Mouse (Mus musculus): ENCODE measurements around the gene Spred2. TPM values are rescaled to one million over a fixed set of nuclear protein-coding genes. Genes with fewer than 3 reads are reported as not detected.

Spred2 gene
- total and polyA plus RNA-seq, 3 experiments, result 8.9 to 76.1 (median 33.6) TPM

DNA sequence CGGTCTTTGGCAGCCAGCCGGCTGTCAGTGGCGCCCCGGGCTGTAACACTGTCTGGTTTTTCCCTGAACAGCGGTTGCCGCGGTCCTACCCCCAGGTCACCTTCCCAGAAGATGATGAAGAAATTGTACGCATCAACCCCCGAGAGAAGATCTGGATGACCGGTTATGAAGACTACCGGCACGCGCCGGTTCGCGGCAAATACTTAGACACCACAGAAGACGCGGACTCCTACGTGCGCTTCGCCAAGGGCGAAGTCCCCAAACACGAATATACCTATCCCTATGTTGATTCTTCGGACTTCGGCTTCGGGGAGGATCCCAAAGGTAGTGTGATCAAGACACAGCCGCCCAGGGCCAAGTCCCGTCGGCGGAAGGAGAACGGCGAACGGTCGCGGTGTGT lies 96.5 kb downstream of the Spred2 start:
- no peak for TF ChIP-seq GATA2 (IDR thresholded peaks at IDR 0.05; ENCODE audit: borderline replicate concordance, low read depth, low read length)
- no peak for TF ChIP-seq POLR2AphosphoS5 (IDR thresholded peaks at IDR 0.05; ENCODE audit: insufficient replicate concordance, low read depth, low read length)
- no peak for TF ChIP-seq TAL1 (conservative IDR thresholded peaks at IDR 0.05; ENCODE audit: low read depth, low read length)
- no peak for TF ChIP-seq GATA1 (IDR thresholded peaks at IDR 0.05; ENCODE audit: borderline replicate concordance, low read length)
- no peak for TF ChIP-seq CTCF (IDR thresholded peaks at IDR 0.05; ENCODE audit: low read depth, low read length)
- peak overlapping the region; percentile 45; the same call in 1 of the 2 replicates for H3K4me3 ChIP-seq (ENCODE audit: low read depth, low read length)
- peaks cover 81% of the 10 kb centered on the region for H3K36me3 ChIP-seq (replicated peaks)
- no peak for ATAC-seq (ENCODE audit: extremely low read depth, insufficient number of reproducible peaks, low FRiP score, poor library complexity, severe bottlenecking)
- peaks cover 18% of the 10 kb centered on the region for H3K9me3 ChIP-seq (replicated peaks)
- no peak for DNase-seq (ENCODE audit: low spot score)
- peaks cover 60% of the 10 kb centered on the region for H3K4me1 ChIP-seq (ENCODE audit: insufficient read depth, low read depth, low read length)
- no peaks in the 10 kb centered on the region for H3K27me3 ChIP-seq (ENCODE audit: insufficient read depth, low read length)

DNA sequence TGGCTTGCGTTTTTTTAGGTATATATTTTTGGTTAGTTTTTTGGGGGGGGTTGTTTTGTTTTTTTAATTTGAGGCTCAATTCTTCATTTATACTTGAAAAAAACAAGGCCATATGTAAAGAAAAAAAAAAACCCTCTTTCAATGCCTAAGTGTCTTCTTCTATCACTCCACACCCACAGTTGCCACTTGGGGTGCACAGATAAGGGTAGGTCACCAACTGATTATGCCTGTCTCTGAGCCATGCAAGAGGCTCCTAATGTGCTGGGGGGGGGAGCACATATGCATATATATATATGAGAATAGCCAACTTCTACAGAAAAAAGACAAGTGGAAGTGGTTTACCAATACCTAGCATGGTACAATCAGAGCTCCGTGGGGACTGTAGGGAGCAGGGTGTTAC lies 98.3 kb downstream of the Spred2 start:
- ATAC-seq (ENCODE audit: extremely low read depth, insufficient number of reproducible peaks, low FRiP score, poor library complexity, severe bottlenecking) (peak; percentile 81), DNase-seq (ENCODE audit: low spot score) (peak; percentile 51)
- Histone ChIP-seq H3K9me3 (replicated peaks) (peaks cover 18% of the 10 kb centered on the region), H3K27me3 (ENCODE audit: insufficient read depth, low read length) (no peaks in the 10 kb centered on the region), H3K4me3 (ENCODE audit: low read depth, low read length) (peak overlapping the region; percentile 54; the same call in 1 of the 2 replicates), H3K36me3 (replicated peaks) (peaks cover 80% of the 10 kb centered on the region), H3K4me1 (ENCODE audit: insufficient read depth, low read depth, low read length) (peaks cover 76% of the 10 kb centered on the region)
- TF ChIP-seq GATA1 (IDR thresholded peaks at IDR 0.05; ENCODE audit: borderline replicate concordance, low read length) (no peak), TAL1 (conservative IDR thresholded peaks at IDR 0.05; ENCODE audit: low read depth, low read length) (peak; percentile 32; the same call in 1 of the 2 replicates), GATA2 (IDR thresholded peaks at IDR 0.05; ENCODE audit: borderline replicate concordance, low read depth, low read length) (no peak), CTCF (IDR thresholded peaks at IDR 0.05; ENCODE audit: low read depth, low read length) (no peak)

DNA sequence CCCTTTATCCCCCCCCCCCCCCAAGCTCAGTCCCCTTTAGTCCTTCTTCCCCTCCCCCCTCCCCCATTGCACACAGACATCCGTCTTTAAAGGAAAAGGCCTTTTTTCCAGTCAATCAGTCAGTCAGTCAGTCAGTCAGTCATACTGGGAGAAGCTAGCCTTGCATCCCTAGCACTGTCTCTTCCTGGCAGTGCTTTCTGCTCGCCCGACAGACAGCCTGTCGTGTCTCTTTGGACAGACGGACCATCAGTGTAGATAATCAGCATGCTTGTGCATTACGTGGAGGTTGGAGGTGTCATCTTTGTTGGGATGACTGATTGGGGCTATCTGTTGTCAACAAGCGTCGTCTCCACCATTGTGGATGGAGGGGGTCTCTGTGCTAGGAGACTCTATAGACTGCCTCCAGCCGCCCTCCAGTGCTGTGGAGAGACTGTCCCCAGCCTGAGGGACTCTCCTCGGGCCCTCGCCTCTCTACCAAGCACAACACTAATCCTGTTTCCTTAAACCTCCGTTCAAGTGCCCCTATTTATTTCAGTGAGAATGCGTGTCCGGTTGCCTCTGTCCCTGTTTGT lies 98.8 kb downstream of the Spred2 start:
- peaks cover 17% of the 10 kb centered on the region for H3K9me3 ChIP-seq (replicated peaks)
- no peak for DNase-seq (ENCODE audit: low spot score)
- TF ChIP-seq GATA1 (IDR thresholded peaks at IDR 0.05; ENCODE audit: borderline replicate concordance, low read length) (no peak), TAL1 (conservative IDR thresholded peaks at IDR 0.05; ENCODE audit: low read depth, low read length) (no peak), POLR2AphosphoS5 (IDR thresholded peaks at IDR 0.05; ENCODE audit: insufficient replicate concordance, low read depth, low read length) (no peak), GATA2 (IDR thresholded peaks at IDR 0.05; ENCODE audit: borderline replicate concordance, low read depth, low read length) (no peak), CTCF (IDR thresholded peaks at IDR 0.05; ENCODE audit: low read depth, low read length) (no peak)
- no peaks in the 10 kb centered on the region for H3K27me3 ChIP-seq (ENCODE audit: insufficient read depth, low read length)
- ATAC-seq (ENCODE audit: extremely low read depth, insufficient number of reproducible peaks, low FRiP score, poor library complexity, severe bottlenecking), result no peak
- peaks cover 78% of the 10 kb centered on the region for H3K36me3 ChIP-seq (replicated peaks)
- H3K4me3 ChIP-seq (ENCODE audit: low read depth, low read length), result peak overlapping the region; percentile 54; the same call in 1 of the 2 replicates
- peaks cover 76% of the 10 kb centered on the region for H3K4me1 ChIP-seq (ENCODE audit: insufficient read depth, low read depth, low read length)

DNA sequence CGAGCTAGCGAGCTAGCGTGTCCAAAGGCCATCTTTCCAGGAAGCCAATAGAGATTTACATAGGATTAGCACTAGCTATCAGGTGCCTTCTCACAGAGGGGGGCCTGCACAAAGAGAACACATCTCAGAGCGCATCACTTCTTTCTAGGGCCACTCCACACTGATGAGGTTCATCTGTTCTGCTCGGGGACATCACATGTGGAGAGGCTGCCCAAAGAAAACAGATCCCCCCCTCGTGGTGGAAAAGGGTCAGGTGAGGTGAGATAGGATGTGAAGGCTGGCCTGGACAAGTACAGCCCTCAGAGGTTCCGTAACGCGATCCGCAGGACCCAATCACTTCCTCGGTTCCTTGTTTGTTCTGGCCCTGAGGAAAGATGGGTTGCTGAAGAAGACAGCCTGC lies 101.7 kb downstream of the Spred2 start:
- no peak for ATAC-seq (ENCODE audit: extremely low read depth, insufficient number of reproducible peaks, low FRiP score, poor library complexity, severe bottlenecking)

DNA sequence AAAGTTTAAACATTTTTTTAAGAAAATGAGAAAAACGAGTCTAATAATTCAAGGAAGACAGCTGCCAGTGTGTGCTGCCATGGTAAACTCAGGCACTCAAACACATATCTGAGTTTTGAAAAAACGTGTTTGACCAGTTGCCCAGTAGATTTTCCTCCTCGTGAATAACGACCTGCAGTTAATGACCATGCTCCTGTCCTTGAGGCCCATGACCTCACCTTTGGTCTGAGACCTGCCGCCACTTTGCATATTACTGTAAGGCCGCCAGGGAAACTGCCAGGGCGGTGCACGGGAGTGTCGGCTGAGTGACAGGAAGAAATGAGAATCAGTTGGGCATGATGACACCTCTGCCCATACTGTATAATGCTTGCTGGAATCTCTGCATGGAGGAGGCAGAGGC lies 103.5 kb downstream of the Spred2 start:
- peaks cover 63% of the 10 kb centered on the region for H3K4me1 ChIP-seq (ENCODE audit: insufficient read depth, low read depth, low read length)
- H3K36me3 ChIP-seq (replicated peaks), result peaks cover 41% of the 10 kb centered on the region
- DNase-seq (ENCODE audit: low spot score) (no peak), ATAC-seq (ENCODE audit: extremely low read depth, insufficient number of reproducible peaks, low FRiP score, poor library complexity, severe bottlenecking) (no peak)
- no peak overlapping the region for H3K4me3 ChIP-seq (ENCODE audit: low read depth, low read length)
- H3K27me3 ChIP-seq (ENCODE audit: insufficient read depth, low read length), result no peaks in the 10 kb centered on the region
- H3K9me3 ChIP-seq (replicated peaks), result no peaks in the 10 kb centered on the region
- TF ChIP-seq GATA2 (IDR thresholded peaks at IDR 0.05; ENCODE audit: borderline replicate concordance, low read depth, low read length) (no peak), CTCF (IDR thresholded peaks at IDR 0.05; ENCODE audit: low read depth, low read length) (no peak), POLR2AphosphoS5 (IDR thresholded peaks at IDR 0.05; ENCODE audit: insufficient replicate concordance, low read depth, low read length) (no peak), TAL1 (conservative IDR thresholded peaks at IDR 0.05; ENCODE audit: low read depth, low read length) (no peak), GATA1 (IDR thresholded peaks at IDR 0.05; ENCODE audit: borderline replicate concordance, low read length) (no peak)

More for the DNA sequence above, 101.7 kb downstream of the Spred2 start:
- peaks cover 76% of the 10 kb centered on the region for H3K4me1 ChIP-seq (ENCODE audit: insufficient read depth, low read depth, low read length)
- peaks cover 51% of the 10 kb centered on the region for H3K36me3 ChIP-seq (replicated peaks)
- no peak for DNase-seq (ENCODE audit: low spot score)
- H3K9me3 ChIP-seq (replicated peaks), result peaks cover 5% of the 10 kb centered on the region
- H3K4me3 ChIP-seq (ENCODE audit: low read depth, low read length), result no peak overlapping the region
- no peaks in the 10 kb centered on the region for H3K27me3 ChIP-seq (ENCODE audit: insufficient read depth, low read length)
- TF ChIP-seq POLR2AphosphoS5 (IDR thresholded peaks at IDR 0.05; ENCODE audit: insufficient replicate concordance, low read depth, low read length) (no peak), CTCF (IDR thresholded peaks at IDR 0.05; ENCODE audit: low read depth, low read length) (no peak)

DNA sequence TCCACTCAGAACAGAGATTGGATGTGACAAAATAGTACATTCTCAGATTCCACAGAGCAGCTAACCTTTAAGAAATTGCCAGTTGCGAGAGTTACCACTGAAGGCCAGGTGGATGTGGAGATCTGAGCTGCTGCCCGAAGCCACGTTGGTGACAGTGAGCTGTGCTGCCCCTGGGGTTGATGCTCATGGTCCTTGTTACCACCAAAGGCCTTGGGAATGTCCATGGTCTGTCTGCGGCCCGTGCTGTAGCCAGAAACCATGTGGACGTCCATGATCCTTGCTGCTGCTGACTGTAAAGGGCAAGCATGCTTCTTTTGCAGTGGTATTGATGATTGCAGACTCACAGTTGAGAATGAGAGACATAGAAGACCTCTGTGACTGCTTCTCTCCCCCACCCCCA lies 104.2 kb downstream of the Spred2 start:
- ATAC-seq (ENCODE audit: extremely low read depth, insufficient number of reproducible peaks, low FRiP score, poor library complexity, severe bottlenecking) (no peak), DNase-seq (ENCODE audit: low spot score) (no peak)
- peaks cover 56% of the 10 kb centered on the region for H3K4me1 ChIP-seq (ENCODE audit: insufficient read depth, low read depth, low read length)
- H3K4me3 ChIP-seq (ENCODE audit: low read depth, low read length), result no peak overlapping the region; the same call in 1 of the 2 replicates
- H3K36me3 ChIP-seq (replicated peaks), result peaks cover 39% of the 10 kb centered on the region
- no peaks in the 10 kb centered on the region for H3K9me3 ChIP-seq (replicated peaks)
- no peak for TF ChIP-seq GATA2 (IDR thresholded peaks at IDR 0.05; ENCODE audit: borderline replicate concordance, low read depth, low read length)
- no peak for TF ChIP-seq CTCF (IDR thresholded peaks at IDR 0.05; ENCODE audit: low read depth, low read length)
- TF ChIP-seq TAL1 (conservative IDR thresholded peaks at IDR 0.05; ENCODE audit: low read depth, low read length), result no peak
- no peak for TF ChIP-seq GATA1 (IDR thresholded peaks at IDR 0.05; ENCODE audit: borderline replicate concordance, low read length)
- no peak for TF ChIP-seq POLR2AphosphoS5 (IDR thresholded peaks at IDR 0.05; ENCODE audit: insufficient replicate concordance, low read depth, low read length)
- no peaks in the 10 kb centered on the region for H3K27me3 ChIP-seq (ENCODE audit: insufficient read depth, low read length)

All from G1E (cell line).